Mouse (Mus musculus): Measurements from ENCODE around the gene Arhgef39. TPM values are rescaled to one million over a fixed set of nuclear protein-coding genes. Genes with fewer than 3 reads are reported as not detected.

Arhgef39 gene
- polyA plus RNA-seq, 1 experiment from 2014 or later, result 31.0 TPM

DNA sequence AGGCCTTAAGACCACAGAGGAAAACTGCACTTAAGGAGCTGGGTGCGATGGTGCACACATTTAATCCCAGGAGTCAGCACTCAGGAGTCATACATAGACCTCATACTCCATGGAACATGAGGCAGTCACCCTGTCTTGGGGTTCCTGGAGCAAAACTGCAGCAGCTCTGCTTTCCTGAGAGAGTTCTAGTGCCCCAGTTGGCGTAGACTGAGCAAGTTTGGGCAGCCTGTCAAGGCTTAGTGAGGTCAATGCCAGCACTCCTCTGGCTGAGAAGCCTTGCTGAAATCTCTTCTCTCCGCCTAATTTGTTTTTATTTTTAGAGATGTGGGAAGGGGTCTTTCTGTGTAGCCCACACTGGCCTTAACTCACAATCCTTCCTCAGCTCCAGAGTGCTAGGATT, 50.9 kb downstream of the Arhgef39 start:
- Histone ChIP-seq H3K27me3 (ENCODE audit: control insufficient read depth, insufficient read depth, low read length) (peaks cover 23% of the 10 kb centered on the region), H3K36me3 (ENCODE audit: control insufficient read depth, insufficient read depth, low read length) (peaks cover 37% of the 10 kb centered on the region), H3K9me3 (ENCODE audit: control insufficient read depth, low read length) (no peaks in the 10 kb centered on the region), H3K4me1 (ENCODE audit: control insufficient read depth in 2 of 2, insufficient read depth in 2 of 2, low read length in 2 of 2) (peaks cover 8 to 15% of the 10 kb centered on the region in 2 experiments; a peak in 3 of 4 replicates), H3K27ac (replicated peaks in 1 of 2; ENCODE audit: control insufficient read depth in 1 of 2, insufficient read depth in 1 of 2, low read depth in 2 of 2, low read length in 2 of 2) (no peak overlapping the region), H3K4me2 (ENCODE audit: low read length) (no peak overlapping the region), H3K9ac (ENCODE audit: low read length) (no peak overlapping the region), H3K4me3 (ENCODE audit: control insufficient read depth in 1 of 2, insufficient read depth in 1 of 2, low read depth in 1 of 2, low read length in 2 of 2) (no peak overlapping the region)
- no peak for ATAC-seq (ENCODE audit: insufficient number of reproducible peaks, insufficient read depth, low FRiP score, low read depth)
- WGBS, result 91% methylated on average over 3 of the region's 3 CpGs

DNA sequence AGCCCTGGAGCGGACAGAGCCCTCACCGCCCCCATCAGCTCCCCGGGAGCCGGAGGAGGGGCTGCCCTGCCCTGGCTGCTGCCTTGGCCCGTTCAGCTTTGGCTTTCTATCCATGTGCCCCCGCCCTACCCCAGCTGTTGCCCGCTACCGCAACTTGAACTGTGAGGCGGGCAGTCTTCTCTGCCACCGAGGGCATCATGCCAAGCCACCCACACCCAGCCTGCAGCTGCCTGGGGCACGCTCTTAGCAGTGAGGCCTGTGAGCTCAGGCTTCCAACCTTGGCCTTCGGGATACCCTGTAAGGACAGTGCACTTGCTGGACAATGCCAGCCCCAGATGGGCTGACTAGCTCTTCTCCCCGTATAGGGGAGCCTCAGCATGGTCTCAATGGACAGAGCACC, 52.2 kb downstream of the Arhgef39 start:
- Histone ChIP-seq H3K9ac (ENCODE audit: low read length) (no peak overlapping the region), H3K27me3 (ENCODE audit: control insufficient read depth, insufficient read depth, low read length) (peaks cover 10% of the 10 kb centered on the region), H3K9me3 (ENCODE audit: control insufficient read depth, low read length) (no peaks in the 10 kb centered on the region), H3K4me2 (ENCODE audit: low read length) (no peak overlapping the region), H3K4me3 (ENCODE audit: control insufficient read depth in 1 of 2, insufficient read depth in 1 of 2, low read depth in 1 of 2, low read length in 2 of 2) (no peak overlapping the region), H3K27ac (replicated peaks in 1 of 2; ENCODE audit: control insufficient read depth in 1 of 2, insufficient read depth in 1 of 2, low read depth in 2 of 2, low read length in 2 of 2) (no peak overlapping the region), H3K4me1 (ENCODE audit: control insufficient read depth in 2 of 2, insufficient read depth in 2 of 2, low read length in 2 of 2) (peaks cover 7 to 10% of the 10 kb centered on the region in 2 experiments; a peak in 3 of 4 replicates), H3K36me3 (ENCODE audit: control insufficient read depth, insufficient read depth, low read length) (peaks cover 37% of the 10 kb centered on the region)
- WGBS, result 93% methylated on average over 13 of the region's 13 CpGs
- ATAC-seq (ENCODE audit: insufficient number of reproducible peaks, insufficient read depth, low FRiP score, low read depth), result no peak

Other genes starting within 250 kb of the Arhgef39 start
- 0.20 and 0.43 TPM in 2 replicates for gene Atp8b5, start 232.5 kb downstream of the Arhgef39 start, polyA plus RNA-seq (2014; fragmentation: Nextera tagmentation; extraction: Ambion mirVana)
- 6.4 and 10.9 TPM in 2 replicates for gene Rusc2, start 117.7 kb downstream of the Arhgef39 start, polyA plus RNA-seq (2014; fragmentation: Nextera tagmentation; extraction: Ambion mirVana)
- gene Fam166b, start 70.6 kb downstream of the Arhgef39 start, polyA plus RNA-seq (2014; fragmentation: Nextera tagmentation; extraction: Ambion mirVana), result 0.16 TPM in 1 of 2 replicates, not detected in the other
- gene Tesk1, start 57.8 kb downstream of the Arhgef39 start, polyA plus RNA-seq (2014; fragmentation: Nextera tagmentation; extraction: Ambion mirVana), result 8.9 and 9.4 TPM in 2 replicates
- gene Cd72, start 45.1 kb downstream of the Arhgef39 start, polyA plus RNA-seq (2014; fragmentation: Nextera tagmentation; extraction: Ambion mirVana), result 3.1 and 3.9 TPM in 2 replicates
- not detected in 2 replicates for gene Sit1, start 16.0 kb downstream of the Arhgef39 start, polyA plus RNA-seq (2014; fragmentation: Nextera tagmentation; extraction: Ambion mirVana)
- gene Ccdc107, start 6.8 kb downstream of the Arhgef39 start, polyA plus RNA-seq (2014; fragmentation: Nextera tagmentation; extraction: Ambion mirVana), result 76.5 and 85.8 TPM in 2 replicates
- gene Car9, start 7.3 kb upstream of the Arhgef39 start, polyA plus RNA-seq (2014; fragmentation: Nextera tagmentation; extraction: Ambion mirVana), result 2.1 and 2.4 TPM in 2 replicates
- 142 and 159 TPM in 2 replicates for gene Tpm2, start 24.1 kb upstream of the Arhgef39 start, polyA plus RNA-seq (2014; fragmentation: Nextera tagmentation; extraction: Ambion mirVana)
- gene Creb3, start 62.6 kb upstream of the Arhgef39 start, polyA plus RNA-seq (2014; fragmentation: Nextera tagmentation; extraction: Ambion mirVana), result 57.3 and 62.3 TPM in 2 replicates
- gene Tln1, start 63.0 kb upstream of the Arhgef39 start, polyA plus RNA-seq (2014; fragmentation: Nextera tagmentation; extraction: Ambion mirVana), result 77.5 and 90.9 TPM in 2 replicates
- gene Rgp1, start 79.0 kb upstream of the Arhgef39 start, polyA plus RNA-seq (2014; fragmentation: Nextera tagmentation; extraction: Ambion mirVana), result 18.3 and 24.9 TPM in 2 replicates
- gene Gba2, start 79.2 kb upstream of the Arhgef39 start, polyA plus RNA-seq (2014; fragmentation: Nextera tagmentation; extraction: Ambion mirVana), result 16.5 and 16.7 TPM in 2 replicates
- 0.36 TPM in 1 of 2 replicates, not detected in the other for gene Msmp, start 84.8 kb upstream of the Arhgef39 start, polyA plus RNA-seq (2014; fragmentation: Nextera tagmentation; extraction: Ambion mirVana)
- 10.6 and 13.2 TPM in 2 replicates for gene Npr2, start 132.2 kb upstream of the Arhgef39 start, polyA plus RNA-seq (2014; fragmentation: Nextera tagmentation; extraction: Ambion mirVana)
- 0.18 and 0.77 TPM in 2 replicates for gene Spag8, start 153.9 kb upstream of the Arhgef39 start, polyA plus RNA-seq (2014; fragmentation: Nextera tagmentation; extraction: Ambion mirVana)
- gene Hint2, start 156.8 kb upstream of the Arhgef39 start, polyA plus RNA-seq (2014; fragmentation: Nextera tagmentation; extraction: Ambion mirVana), result 194 and 213 TPM in 2 replicates
- 4.2 and 4.5 TPM in 2 replicates for gene Tmem8b, start 169.3 kb upstream of the Arhgef39 start, polyA plus RNA-seq (2014; fragmentation: Nextera tagmentation; extraction: Ambion mirVana)
- 3.9 and 4.5 TPM in 2 replicates for gene Fam221b, start 169.4 kb upstream of the Arhgef39 start, polyA plus RNA-seq (2014; fragmentation: Nextera tagmentation; extraction: Ambion mirVana)
- not detected in 2 replicates for gene Olfr70, start 201.1 kb upstream of the Arhgef39 start, polyA plus RNA-seq (2014; fragmentation: Nextera tagmentation; extraction: Ambion mirVana)
- gene Olfr71, start 210.6 kb upstream of the Arhgef39 start, polyA plus RNA-seq (2014; fragmentation: Nextera tagmentation; extraction: Ambion mirVana), result not detected in 2 replicates
- gene Hrct1, start 227.5 kb upstream of the Arhgef39 start, polyA plus RNA-seq (2014; fragmentation: Nextera tagmentation; extraction: Ambion mirVana), result 0.81 and 1.5 TPM in 2 replicates
- 0.23 and 0.42 TPM in 2 replicates for gene Spaar, start 230.3 kb upstream of the Arhgef39 start, polyA plus RNA-seq (2014; fragmentation: Nextera tagmentation; extraction: Ambion mirVana)

All from heart, embryonic 14.5 days (tissue).